Mouse (Mus musculus) midbrain, embryonic 16.5 days (tissue): ENCODE results near the gene Tanc1. TPM values are rescaled to one million over a fixed set of nuclear protein-coding genes. Genes with fewer than 3 reads are reported as not detected.

Experiments
- ATAC-seq: fragments of 200-750 bp; cut with Nextera tagmentation; 2 replicates; pipeline ENCODE4 v1.8.0; 2017; ENCODE audit warnings: moderate TSS enrichment
- H3K27ac ChIP-seq: fragments of 300-500 bp; sonication (generic); 2 replicates; pipeline ENCODE4 v1.5.1; 2014; ENCODE audit warnings: mild to moderate bottlenecking, low read length, mixed read lengths
- H3K27me3 ChIP-seq: fragments of 300-500 bp; sonication (generic); 2 replicates; pipeline ENCODE4 v1.6.1; 2014; ENCODE audit warnings: low read depth, low read length, mixed read lengths; ENCODE audit not compliant: control insufficient read depth, insufficient read depth
- H3K36me3 ChIP-seq: fragments of 300-500 bp; sonication (generic); 2 replicates; pipeline ENCODE4 v1.6.1; 2014; ENCODE audit warnings: mild to moderate bottlenecking, low read length, moderate library complexity, mixed read lengths; ENCODE audit not compliant: control insufficient read depth, insufficient read depth
- H3K4me1 ChIP-seq: fragments of 300-500 bp; sonication (generic); 2 replicates; pipeline ENCODE4 v1.6.1; 2014; ENCODE audit warnings: mild to moderate bottlenecking, low read length, mixed read lengths; ENCODE audit not compliant: control insufficient read depth, insufficient read depth
- H3K4me2 ChIP-seq: fragments of 300-500 bp; sonication (generic); 2 replicates; pipeline ENCODE4 v1.6.1; 2014; ENCODE audit warnings: mild to moderate bottlenecking, low read length, mixed read lengths
- H3K4me3 ChIP-seq: fragments of 300-500 bp; sonication (generic); 2 replicates; pipeline ENCODE4 v1.5.1; 2014; ENCODE audit warnings: low read depth, mild to moderate bottlenecking, low read length, moderate library complexity, mixed read lengths
- H3K9ac ChIP-seq: fragments of 300-500 bp; sonication (generic); 2 replicates; pipeline ENCODE4 v1.6.1; 2014; ENCODE audit warnings: low read depth, low read length, mixed read lengths
- H3K9me3 ChIP-seq: fragments of 300-500 bp; sonication (generic); replicated peaks from 2 replicates; pipeline ENCODE4 v1.6.1; 2014; ENCODE audit warnings: mild to moderate bottlenecking, low read length, mixed read lengths; ENCODE audit not compliant: control insufficient read depth, poor library complexity, severe bottlenecking
- WGBS: fragments of 180-500 bp; shearing (Covaris S2); extraction: QIAGEN DNeasy Blood & Tissue Kit; methylation state at CpG from one replicate; pipeline ENCODE4 v1.1.7; 2014; 5-methylcytosine and 5-hydroxymethylcytosine counted together
- polyA plus RNA-seq: library from polyadenylated mRNA; unstranded; fragments of >200 nt; fragmentation: Nextera tagmentation; extraction: Ambion mirVana; gene quantifications from 2 replicates; pipeline ENCODE4 v1.2.1, GENCODE M21; 2015

The Tanc1 gene
- polyA plus RNA-seq, 1 experiment from 2014 or later: 4.2 TPM

- Histone ChIP-seq H3K9me3 (no peaks in the 10 kb centered on the region), H3K27ac (no peak overlapping the region), H3K9ac (no peak overlapping the region; the same call in 1 of the 2 replicates), H3K4me3 (no peak overlapping the region), H3K4me2 (no peak overlapping the region), H3K4me1 (peaks cover 17% of the 10 kb centered on the region), H3K36me3 (no peaks in the 10 kb centered on the region), H3K27me3 (no peaks in the 10 kb centered on the region)
- peak; percentile 22; the same call in 1 of the 2 replicates for ATAC-seq
- WGBS: 67% methylated on average over 8 of the region's 8 CpGs
Observed at GRCm38 (mm10) chr2:59771708-59772107, 159.9 kb downstream of the Tanc1 start.

DNA sequence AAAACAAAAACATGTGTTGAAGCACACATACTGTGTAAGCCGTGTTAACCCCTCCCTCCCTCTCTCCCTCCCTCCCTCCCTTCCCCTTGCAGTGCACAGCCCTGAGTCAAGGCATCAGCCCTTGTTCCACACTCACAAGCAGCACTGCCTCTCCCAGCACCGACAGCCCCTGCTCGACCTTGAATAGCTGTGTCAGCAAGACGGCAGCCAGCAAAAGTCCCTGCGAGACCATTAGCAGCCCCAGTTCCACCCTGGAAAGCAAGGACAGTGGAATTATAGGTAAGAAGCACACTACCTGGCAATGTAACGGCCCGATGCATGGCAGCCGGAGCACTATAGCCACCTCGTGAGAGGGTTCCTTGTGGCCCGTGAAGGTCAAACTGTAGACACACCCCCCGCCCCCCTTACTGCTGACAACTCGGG is 160.4 kb downstream of the Tanc1 start:
- peaks cover 17% of the 10 kb centered on the region for H3K4me1 ChIP-seq
- 24% methylated on average over 12 of the region's 12 CpGs for WGBS
- H3K4me3 ChIP-seq: no peak overlapping the region
- peak overlapping the region; percentile 22; the same call in 1 of the 2 replicates for H3K27ac ChIP-seq
- H3K9me3 ChIP-seq: no peaks in the 10 kb centered on the region
- no peaks in the 10 kb centered on the region for H3K36me3 ChIP-seq
- H3K9ac ChIP-seq: peak overlapping the region; percentile 53; the same call in 1 of the 2 replicates
- no peaks in the 10 kb centered on the region for H3K27me3 ChIP-seq
- H3K4me2 ChIP-seq: peak overlapping the region; percentile 21
- peak; percentile 82 for ATAC-seq

DNA sequence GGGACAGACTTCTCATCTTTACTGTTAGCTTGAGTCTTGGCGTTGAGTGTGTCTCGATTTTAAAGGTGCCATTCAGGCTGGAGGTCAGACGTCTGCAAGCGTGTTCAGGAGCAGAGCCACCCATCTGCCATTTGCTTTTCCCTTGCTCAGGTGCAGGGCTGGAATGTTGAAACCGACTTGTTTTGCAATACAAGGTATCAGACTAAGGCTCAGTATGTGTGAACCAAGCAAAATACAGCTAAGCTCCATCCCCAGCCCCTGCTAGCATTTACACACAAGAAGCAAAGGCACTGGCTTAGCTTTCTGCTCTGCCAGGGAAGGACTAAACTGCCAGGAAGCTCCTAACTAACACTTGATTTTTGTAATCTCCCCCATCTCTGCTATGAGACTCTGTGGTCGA is 162.5 kb downstream of the Tanc1 start:
- peaks cover 17% of the 10 kb centered on the region for H3K4me1 ChIP-seq
- H3K9me3 ChIP-seq: no peaks in the 10 kb centered on the region
- ATAC-seq: no peak
- no peak overlapping the region for H3K4me3 ChIP-seq
- no peak overlapping the region for H3K9ac ChIP-seq
- no peak overlapping the region for H3K27ac ChIP-seq
- H3K4me2 ChIP-seq: no peak overlapping the region
- no peaks in the 10 kb centered on the region for H3K36me3 ChIP-seq
- WGBS: 84% methylated on average over 6 of the region's 6 CpGs
- no peaks in the 10 kb centered on the region for H3K27me3 ChIP-seq

DNA sequence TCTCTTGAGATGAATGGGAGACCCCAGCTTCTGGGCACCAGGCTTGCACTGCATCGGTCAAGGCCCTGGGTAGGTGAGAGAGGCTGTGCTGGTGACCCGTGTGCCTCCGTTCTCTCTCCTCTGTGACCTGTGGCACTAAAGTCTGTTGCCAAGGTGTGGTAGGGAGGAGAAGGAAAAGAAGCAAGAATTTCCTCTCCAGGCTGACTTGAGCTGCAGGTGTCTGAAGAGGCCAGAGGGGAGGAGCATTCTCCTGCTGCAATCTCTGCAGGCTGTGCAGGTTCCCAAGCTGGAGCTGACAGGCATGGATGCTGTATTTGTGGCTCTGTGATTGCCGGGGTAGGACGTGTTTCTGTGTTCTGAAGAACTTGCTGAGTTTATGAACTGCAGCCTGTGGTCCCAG is 163.3 kb downstream of the Tanc1 start:
- Histone ChIP-seq H3K9ac (no peak overlapping the region), H3K4me1 (peaks cover 17% of the 10 kb centered on the region)
- 78% methylated on average over 5 of the region's 5 CpGs for WGBS

GRCm38 (mm10) chr2:59775820-59776219 is 164.0 kb downstream of the Tanc1 start:
- H3K27ac ChIP-seq: no peak overlapping the region
- H3K9me3 ChIP-seq: no peaks in the 10 kb centered on the region
- no peaks in the 10 kb centered on the region for H3K36me3 ChIP-seq
- no peaks in the 10 kb centered on the region for H3K27me3 ChIP-seq
- H3K9ac ChIP-seq: no peak overlapping the region
- no peak for ATAC-seq
- H3K4me1 ChIP-seq: peaks cover 16% of the 10 kb centered on the region
- H3K4me3 ChIP-seq: no peak overlapping the region
- WGBS: 69% methylated on average over 6 of the region's 6 CpGs
- no peak overlapping the region for H3K4me2 ChIP-seq

More for the DNA sequence above, 163.3 kb downstream of the Tanc1 start:
- Histone ChIP-seq H3K4me3 (no peak overlapping the region), H3K9me3 (no peaks in the 10 kb centered on the region), H3K27ac (no peak overlapping the region), H3K4me2 (no peak overlapping the region), H3K36me3 (no peaks in the 10 kb centered on the region), H3K27me3 (no peaks in the 10 kb centered on the region)
- ATAC-seq: no peak

DNA sequence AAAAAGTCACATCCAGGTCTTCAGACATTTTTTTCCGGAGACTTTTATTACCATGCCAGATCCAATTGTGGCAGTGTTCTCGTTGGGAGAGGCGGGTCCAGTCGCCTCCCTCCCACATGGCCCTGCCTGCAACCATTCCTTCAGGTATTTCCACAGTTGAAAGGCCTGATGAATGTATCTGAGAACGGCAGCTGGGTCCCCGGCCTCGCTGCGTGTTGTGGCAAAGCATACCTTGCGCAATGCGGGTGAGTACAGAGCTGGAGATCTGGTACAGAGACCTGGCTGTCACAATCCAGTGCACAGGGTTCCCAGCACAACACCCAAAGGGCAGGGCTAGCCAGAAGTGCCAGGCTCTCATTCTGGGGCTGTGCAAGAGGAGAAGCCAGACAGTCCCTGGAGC is 167.5 kb downstream of the Tanc1 start:
- Histone ChIP-seq H3K9me3 (no peaks in the 10 kb centered on the region), H3K4me2 (no peak overlapping the region), H3K9ac (no peak overlapping the region), H3K4me3 (no peak overlapping the region), H3K4me1 (no peaks in the 10 kb centered on the region), H3K36me3 (no peaks in the 10 kb centered on the region), H3K27me3 (no peaks in the 10 kb centered on the region), H3K27ac (no peak overlapping the region)
- no peak for ATAC-seq
- WGBS: 91% methylated on average over 10 of the region's 10 CpGs

- Histone ChIP-seq H3K9me3 (no peaks in the 10 kb centered on the region), H3K9ac (no peak overlapping the region), H3K4me3 (no peak overlapping the region), H3K27ac (no peak overlapping the region), H3K27me3 (no peaks in the 10 kb centered on the region), H3K4me2 (no peak overlapping the region), H3K36me3 (no peaks in the 10 kb centered on the region), H3K4me1 (no peaks in the 10 kb centered on the region)
- ATAC-seq: no peak
- 74% methylated on average over 5 of the region's 5 CpGs for WGBS
Observed at GRCm38 (mm10) chr2:59780240-59780639, 168.4 kb downstream of the Tanc1 start.

DNA sequence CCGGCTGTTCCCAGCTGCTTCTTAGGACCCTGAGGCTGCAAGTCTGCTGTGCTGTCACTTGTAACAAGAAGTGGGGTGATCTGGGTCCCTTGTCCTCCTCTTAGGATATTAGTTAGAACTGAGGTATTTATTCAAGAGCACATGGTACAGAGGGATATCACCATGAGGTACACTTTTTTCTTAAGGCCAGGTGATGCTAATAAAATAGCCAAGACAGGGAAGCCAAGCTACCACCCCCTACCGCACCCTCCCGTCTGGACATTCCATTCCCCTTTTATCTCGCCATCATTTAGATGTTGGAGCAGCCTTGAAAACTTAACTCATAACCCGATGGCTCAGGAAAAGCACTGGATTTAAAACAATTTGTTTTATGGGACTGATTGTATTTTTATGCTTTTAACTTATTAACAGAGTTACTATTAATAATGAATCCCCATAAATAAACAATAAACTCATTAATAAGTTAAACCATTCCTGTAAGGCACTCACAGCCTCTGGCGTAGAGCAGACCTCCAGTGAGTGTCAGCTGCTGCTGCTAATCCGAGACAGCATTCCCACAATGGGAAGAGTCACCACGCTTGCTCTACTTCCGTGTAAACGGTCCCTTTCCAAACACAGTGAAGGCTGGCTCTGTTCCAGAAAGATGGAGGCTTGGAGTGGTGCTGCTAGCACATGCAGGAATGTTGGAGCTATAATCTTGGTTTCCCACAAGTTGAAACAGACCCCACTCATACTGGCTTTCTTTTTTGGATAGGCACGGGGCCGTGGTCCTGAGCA is 171.4 kb downstream of the Tanc1 start:
- WGBS: 63% methylated on average over 12 of the region's 12 CpGs
- H3K36me3 ChIP-seq: no peaks in the 10 kb centered on the region
- no peak overlapping the region for H3K27ac ChIP-seq
- H3K4me3 ChIP-seq: no peak overlapping the region
- 0 out of 2 replicates have a peak, but pooled peaks have one; percentile 31 for ATAC-seq
- no peaks in the 10 kb centered on the region for H3K27me3 ChIP-seq
- no peak overlapping the region for H3K4me2 ChIP-seq
- no peaks in the 10 kb centered on the region for H3K4me1 ChIP-seq
- no peak overlapping the region for H3K9ac ChIP-seq
- no peaks in the 10 kb centered on the region for H3K9me3 ChIP-seq

GRCm38 (mm10) chr2:59783832-59784627 is 172.2 kb downstream of the Tanc1 start:
- Histone ChIP-seq H3K4me1 (0 out of 2 replicates have a peak, but pooled peaks cover 1% of the 10 kb centered on the region), H3K27ac (no peak overlapping the region), H3K9ac (no peak overlapping the region), H3K4me2 (no peak overlapping the region), H3K27me3 (no peaks in the 10 kb centered on the region), H3K9me3 (no peaks in the 10 kb centered on the region), H3K4me3 (no peak overlapping the region), H3K36me3 (no peaks in the 10 kb centered on the region)
- no peak for ATAC-seq
- 93% methylated on average over 12 of the region's 12 CpGs for WGBS
